Mouse (Mus musculus) spleen, adult 2 months (tissue): ENCODE results near the gene Trim33.

Source experiments
- CTCF ChIP-seq: fragments of 200-500 bp; IDR thresholded peaks from 2 replicates; pipeline ENCODE4 v1.5.1; 2011; ENCODE audit warnings: mild to moderate bottlenecking, inconsistent platforms; ENCODE audit not compliant: insufficient read depth, insufficient read length, insufficient replicate concordance; ENCODE audit errors: extremely low read depth
- POLR2A ChIP-seq: fragments of 200-500 bp; IDR thresholded peaks from 2 replicates; pipeline ENCODE4 v1.6.1; 2011; ENCODE audit warnings: low read depth, low read length, inconsistent platforms

DNA sequence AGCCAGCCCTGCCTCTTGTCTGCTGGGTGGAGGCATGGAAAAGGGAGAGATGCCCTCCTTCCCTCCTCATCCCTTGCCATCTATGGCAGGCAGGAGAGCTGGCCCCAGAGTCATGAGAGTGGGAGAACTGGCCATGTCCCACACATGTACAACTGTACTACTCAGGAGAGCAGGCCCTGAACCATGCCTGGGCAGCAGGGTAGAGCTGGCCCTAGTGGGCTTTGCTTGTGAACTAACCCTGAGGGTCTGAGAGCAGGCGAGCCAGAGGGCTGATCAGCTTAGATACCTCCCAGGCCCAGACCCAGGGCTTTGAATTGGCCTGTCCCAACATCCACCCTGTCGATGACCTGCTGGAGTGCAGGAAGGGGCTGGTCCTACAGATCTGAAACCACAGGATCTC lies 115.0 kb downstream of the Trim33 start:
- TF ChIP-seq CTCF, result no peak
- TF ChIP-seq POLR2A, result no peak
